Mouse (Mus musculus): ENCODE data around the gene Nans. TPM values are rescaled to one million over a fixed set of nuclear protein-coding genes. Genes with fewer than 3 reads are reported as not detected.

Gene Nans
- polyA plus RNA-seq, 1 experiment, result 103 TPM

DNA sequence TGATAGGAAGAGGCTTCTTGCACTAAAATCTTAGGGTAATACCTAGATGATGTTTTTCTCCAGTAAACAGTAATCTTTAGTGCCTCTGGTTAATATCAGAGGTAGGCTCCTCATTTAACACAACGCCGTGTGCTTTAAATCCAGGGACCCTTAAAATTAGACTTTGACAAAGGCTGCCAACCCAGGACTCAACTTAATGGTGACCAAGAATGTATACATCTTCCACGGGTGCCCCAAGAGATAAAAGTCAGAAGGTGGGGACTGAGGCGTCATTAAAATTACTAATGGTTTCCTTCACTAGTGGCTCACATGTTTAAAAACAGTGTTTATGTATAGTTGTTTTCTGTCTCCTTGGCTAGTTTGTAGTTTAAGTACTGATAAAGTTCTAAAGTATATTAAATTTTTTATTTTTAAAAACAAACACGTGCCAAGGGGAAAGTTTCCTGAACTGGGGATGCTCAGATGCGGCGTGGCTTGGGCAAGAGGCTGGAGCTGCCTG is 39.0 kb upstream of the Nans start:
- no peaks in the 10 kb centered on the region for H3K4me1 ChIP-seq (ENCODE audit: control insufficient read depth, insufficient read depth, low read length)
- H3K27ac ChIP-seq (ENCODE audit: insufficient read depth, low read length), result peak overlapping the region; percentile 64
- no peaks in the 10 kb centered on the region for H3K9me3 ChIP-seq (replicated peaks; ENCODE audit: control insufficient read depth, insufficient read depth, low read length, poor library complexity, severe bottlenecking)
- no peaks in the 10 kb centered on the region for H3K27me3 ChIP-seq (ENCODE audit: control insufficient read depth, insufficient read depth, low read length, poor library complexity, severe bottlenecking)
- peaks cover 4% of the 10 kb centered on the region; the same call in 1 of the 2 replicates for H3K36me3 ChIP-seq (ENCODE audit: control insufficient read depth, insufficient read depth, low read length, poor library complexity, severe bottlenecking)
- peak overlapping the region; percentile 100 for H3K9ac ChIP-seq (ENCODE audit: low read depth, poor library complexity, severe bottlenecking)
- TF ChIP-seq EP300 (IDR thresholded peaks at IDR 0.05; ENCODE audit: insufficient read depth, low read depth, low read length) (no peak), POLR2A (IDR thresholded peaks at IDR 0.05; ENCODE audit: insufficient read depth, low read length) (no peak), CTCF (IDR thresholded peaks at IDR 0.05; ENCODE audit: low read depth, low read length) (no peak)
- peak overlapping the region; percentile 45 for H3K4me3 ChIP-seq (ENCODE audit: low read depth, low read length)

DNA sequence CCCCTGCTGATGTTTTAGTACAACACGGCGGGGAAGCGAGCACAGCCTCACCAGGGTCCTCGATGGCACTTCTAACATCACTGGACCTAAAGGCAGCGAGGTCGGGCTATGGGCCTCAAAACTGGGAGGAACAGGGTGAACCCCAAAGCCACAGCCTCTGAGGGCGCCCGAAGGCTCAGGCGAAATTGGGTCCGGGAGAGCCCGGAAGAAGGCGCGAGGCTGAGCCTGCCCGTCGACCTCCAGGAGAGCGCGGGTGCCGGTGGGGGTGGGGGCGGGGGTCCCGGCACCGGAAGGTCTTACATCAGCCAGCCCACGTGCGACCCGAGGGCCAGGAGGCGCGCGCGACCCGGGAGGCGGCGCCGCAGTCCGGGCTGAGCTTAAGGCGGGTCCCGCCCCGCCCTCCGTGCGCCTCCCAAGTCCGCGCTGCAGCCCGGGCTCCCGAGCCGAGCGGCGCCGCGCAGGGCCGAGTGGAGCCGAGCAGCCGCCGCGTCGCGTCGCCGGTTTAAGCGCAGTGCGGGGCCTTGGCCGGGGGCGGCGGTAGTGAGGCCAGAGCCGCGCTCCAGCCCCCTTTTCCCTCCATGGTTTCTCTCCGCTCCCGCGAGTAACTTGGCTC is 38.4 kb upstream of the Nans start, which contains the start of gene Anp32b:
Gene Anp32b (plus strand): TSS at position 384 of the 613 bp plus-strand sequence.
- Histone ChIP-seq H3K9ac (ENCODE audit: low read depth, poor library complexity, severe bottlenecking) (peak within 1 kb of the TSS; percentile 100), H3K9me3 (replicated peaks; ENCODE audit: control insufficient read depth, insufficient read depth, low read length, poor library complexity, severe bottlenecking) (no peaks in the 10 kb centered on the region), H3K27me3 (ENCODE audit: control insufficient read depth, insufficient read depth, low read length, poor library complexity, severe bottlenecking) (no peaks in the 10 kb centered on the region), H3K36me3 (ENCODE audit: control insufficient read depth, insufficient read depth, low read length, poor library complexity, severe bottlenecking) (peaks cover 5% of the 10 kb centered on the region; the same call in 1 of the 2 replicates), H3K4me1 (ENCODE audit: control insufficient read depth, insufficient read depth, low read length) (no peaks in the 10 kb centered on the region), H3K4me3 (ENCODE audit: low read depth, low read length) (peak within 1 kb of the TSS; percentile 80), H3K27ac (ENCODE audit: insufficient read depth, low read length) (peak within 1 kb of the TSS; percentile 86)
- TF ChIP-seq CTCF (IDR thresholded peaks at IDR 0.05; ENCODE audit: low read depth, low read length), result peak; percentile 27
- TF ChIP-seq EP300 (IDR thresholded peaks at IDR 0.05; ENCODE audit: insufficient read depth, low read depth, low read length), result no peak

DNA sequence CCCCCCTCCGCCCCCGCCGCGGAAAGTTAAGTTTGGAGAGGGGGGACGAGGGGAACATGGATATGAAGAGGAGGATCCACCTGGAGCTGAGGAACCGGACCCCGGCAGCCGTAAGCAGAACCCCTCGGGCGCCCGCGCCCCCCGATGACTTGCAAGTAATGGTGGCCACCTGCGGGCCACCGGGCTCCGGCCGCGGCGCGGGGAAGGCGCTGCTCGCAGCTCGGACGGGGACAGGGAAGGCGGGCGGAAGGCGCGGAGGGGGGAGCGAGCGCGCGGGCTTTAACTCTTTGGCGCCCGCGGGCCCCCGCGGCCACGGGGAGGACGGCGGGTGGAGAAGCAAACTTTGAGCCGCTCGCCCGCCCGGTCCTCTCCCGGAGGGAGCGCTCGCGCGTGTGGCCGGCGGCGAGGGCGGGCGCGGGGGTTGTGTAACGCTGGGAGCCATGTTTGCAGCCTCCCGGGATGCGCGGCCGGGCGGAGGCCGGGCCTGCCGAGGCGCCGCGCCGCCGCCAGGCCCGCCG is 37.7 kb upstream of the Nans start:
- Histone ChIP-seq H3K27ac (ENCODE audit: insufficient read depth, low read length) (peak overlapping the region; percentile 86), H3K4me3 (ENCODE audit: low read depth, low read length) (peak overlapping the region; percentile 80), H3K27me3 (ENCODE audit: control insufficient read depth, insufficient read depth, low read length, poor library complexity, severe bottlenecking) (no peaks in the 10 kb centered on the region), H3K9ac (ENCODE audit: low read depth, poor library complexity, severe bottlenecking) (peak overlapping the region; percentile 100), H3K4me1 (ENCODE audit: control insufficient read depth, insufficient read depth, low read length) (no peaks in the 10 kb centered on the region), H3K36me3 (ENCODE audit: control insufficient read depth, insufficient read depth, low read length, poor library complexity, severe bottlenecking) (peaks cover 11% of the 10 kb centered on the region), H3K9me3 (replicated peaks; ENCODE audit: control insufficient read depth, insufficient read depth, low read length, poor library complexity, severe bottlenecking) (no peaks in the 10 kb centered on the region)
- TF ChIP-seq CTCF (IDR thresholded peaks at IDR 0.05; ENCODE audit: low read depth, low read length), result no peak
- no peak for TF ChIP-seq POLR2A (IDR thresholded peaks at IDR 0.05; ENCODE audit: insufficient read depth, low read length)

DNA sequence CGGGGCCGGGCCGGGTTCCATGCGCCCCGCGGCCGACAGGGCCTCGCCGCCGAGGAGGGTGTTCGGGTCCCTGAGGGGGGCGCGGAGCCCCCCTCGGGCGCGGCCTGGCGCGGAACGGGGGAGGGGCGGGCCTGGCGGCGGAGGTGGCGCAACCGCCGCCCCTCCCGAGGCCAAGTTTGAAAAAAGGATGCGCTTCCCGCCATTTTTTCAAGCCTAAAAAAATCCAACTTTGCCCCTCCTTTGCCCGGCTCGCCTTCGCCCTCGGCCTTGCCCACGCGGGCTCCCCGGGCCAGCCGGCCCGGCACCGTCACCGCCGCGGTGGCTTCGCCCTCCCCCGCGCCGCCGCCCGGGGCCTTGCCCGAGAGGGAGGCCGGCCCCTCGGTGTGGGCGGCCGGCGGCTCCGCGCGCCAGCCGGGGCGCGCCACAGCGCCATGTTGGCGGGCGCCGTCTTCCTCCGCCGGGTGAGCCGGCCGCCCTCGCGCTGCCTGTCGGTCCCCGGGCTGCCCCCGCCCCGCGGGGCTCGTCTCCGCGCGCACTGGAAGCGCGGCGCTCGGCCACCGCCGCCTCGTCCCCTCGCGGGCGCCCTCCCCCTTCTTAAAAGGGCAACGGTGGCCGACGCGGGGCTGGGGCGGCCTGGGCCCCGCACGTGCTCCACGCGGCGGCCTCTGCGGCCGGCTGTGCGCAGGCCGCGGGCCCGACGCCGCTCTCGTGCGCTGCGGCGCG is 37.1 kb upstream of the Nans start:
- no peaks in the 10 kb centered on the region for H3K27me3 ChIP-seq (ENCODE audit: control insufficient read depth, insufficient read depth, low read length, poor library complexity, severe bottlenecking)
- peaks cover 14% of the 10 kb centered on the region for H3K36me3 ChIP-seq (ENCODE audit: control insufficient read depth, insufficient read depth, low read length, poor library complexity, severe bottlenecking)
- H3K4me1 ChIP-seq (ENCODE audit: control insufficient read depth, insufficient read depth, low read length), result no peaks in the 10 kb centered on the region
- peak overlapping the region; percentile 100 for H3K9ac ChIP-seq (ENCODE audit: low read depth, poor library complexity, severe bottlenecking)
- H3K9me3 ChIP-seq (replicated peaks; ENCODE audit: control insufficient read depth, insufficient read depth, low read length, poor library complexity, severe bottlenecking), result no peaks in the 10 kb centered on the region
- H3K27ac ChIP-seq (ENCODE audit: insufficient read depth, low read length), result peak overlapping the region; percentile 86
- TF ChIP-seq EP300 (IDR thresholded peaks at IDR 0.05; ENCODE audit: insufficient read depth, low read depth, low read length) (no peak), CTCF (IDR thresholded peaks at IDR 0.05; ENCODE audit: low read depth, low read length) (no peak), POLR2A (IDR thresholded peaks at IDR 0.05; ENCODE audit: insufficient read depth, low read length) (no peak)
- H3K4me3 ChIP-seq (ENCODE audit: low read depth, low read length), result peak overlapping the region; percentile 80

DNA sequence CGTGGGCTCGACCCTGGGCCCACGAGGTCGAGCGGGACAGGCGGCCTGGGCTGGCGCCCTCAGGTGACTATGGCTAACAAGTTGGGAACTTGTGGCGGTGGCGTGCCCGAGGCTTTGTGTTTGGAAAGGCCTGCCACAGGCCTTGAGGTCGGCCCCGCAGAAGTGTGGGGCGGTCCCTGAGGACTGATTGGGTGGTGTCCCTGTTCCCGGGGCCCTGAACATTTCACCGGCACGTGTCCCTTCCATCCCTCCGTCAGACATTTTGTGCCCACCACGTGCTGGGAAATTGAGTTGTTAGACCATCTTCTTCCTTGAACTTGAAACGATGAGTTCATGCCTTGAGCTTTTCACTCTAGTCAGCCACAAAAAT is 36.6 kb upstream of the Nans start:
- H3K36me3 ChIP-seq (ENCODE audit: control insufficient read depth, insufficient read depth, low read length, poor library complexity, severe bottlenecking), result peaks cover 14% of the 10 kb centered on the region
- no peaks in the 10 kb centered on the region for H3K27me3 ChIP-seq (ENCODE audit: control insufficient read depth, insufficient read depth, low read length, poor library complexity, severe bottlenecking)
- H3K4me3 ChIP-seq (ENCODE audit: low read depth, low read length), result peak overlapping the region; percentile 80
- no peaks in the 10 kb centered on the region for H3K4me1 ChIP-seq (ENCODE audit: control insufficient read depth, insufficient read depth, low read length)
- peak overlapping the region; percentile 86 for H3K27ac ChIP-seq (ENCODE audit: insufficient read depth, low read length)
- TF ChIP-seq EP300 (IDR thresholded peaks at IDR 0.05; ENCODE audit: insufficient read depth, low read depth, low read length) (no peak), CTCF (IDR thresholded peaks at IDR 0.05; ENCODE audit: low read depth, low read length) (no peak), POLR2A (IDR thresholded peaks at IDR 0.05; ENCODE audit: insufficient read depth, low read length) (no peak)
- peak overlapping the region; percentile 100 for H3K9ac ChIP-seq (ENCODE audit: low read depth, poor library complexity, severe bottlenecking)
- H3K9me3 ChIP-seq (replicated peaks; ENCODE audit: control insufficient read depth, insufficient read depth, low read length, poor library complexity, severe bottlenecking), result no peaks in the 10 kb centered on the region

All from ES-Bruce4 (cell line).